Mouse (Mus musculus) lung, embryonic 14.5 days (tissue): ENCODE data around the gene Sh3bp1. TPM values are rescaled to one million over a fixed set of nuclear protein-coding genes. Genes with fewer than 3 reads are reported as not detected.

Source experiments
- ATAC-seq: fragments of 200-750 bp; cut with Nextera tagmentation; 2 replicates; pipeline ENCODE4 v1.8.0; 2017; ENCODE audit warnings: mild to moderate bottlenecking, moderate TSS enrichment, moderate library complexity; ENCODE audit not compliant: insufficient read depth
- DNase-seq: peaks from one replicate; pipeline ENCODE4 v3.0.0-alpha.2; 2015
- H3K27ac ChIP-seq: fragments of 300-500 bp; sonication (generic); 2 replicates; pipeline ENCODE4 v1.5.1; 2014; ENCODE audit warnings: low read depth, mild to moderate bottlenecking, moderate library complexity
- H3K27me3 ChIP-seq: fragments of 300-500 bp; sonication (generic); 2 replicates; pipeline ENCODE4 v1.6.1; 2014; ENCODE audit warnings: low read length, control low read depth; ENCODE audit not compliant: insufficient read depth
- H3K36me3 ChIP-seq: fragments of 300-500 bp; sonication (generic); 2 replicates; pipeline ENCODE4 v1.6.1; 2014; ENCODE audit warnings: control low read depth; ENCODE audit not compliant: insufficient read depth
- H3K4me1 ChIP-seq: fragments of 300-500 bp; sonication (generic); 2 replicates; pipeline ENCODE4 v1.6.1; 2014; ENCODE audit warnings: antibody characterized with exemption, control low read depth; ENCODE audit not compliant: insufficient read depth
- H3K4me2 ChIP-seq: fragments of 300-500 bp; sonication (generic); 2 replicates; pipeline ENCODE4 v1.6.1; 2014; ENCODE audit warnings: mild to moderate bottlenecking
- H3K4me3 ChIP-seq: fragments of 300-500 bp; sonication (generic); 2 replicates; pipeline ENCODE4 v1.5.1; 2014; ENCODE audit warnings: low read depth, low read length
- H3K9ac ChIP-seq: fragments of 300-500 bp; sonication (generic); 2 replicates; pipeline ENCODE4 v1.6.1; 2014
- H3K9me3 ChIP-seq: fragments of 300-500 bp; sonication (generic); 2 replicates; pipeline ENCODE4 v1.6.1; 2016; ENCODE audit warnings: low read depth, low read length, control low read depth
- CTCF ChIP-seq: IDR thresholded peaks from 2 replicates; pipeline ENCODE4 v1.5.1; 2016; ENCODE audit warnings: antibody characterized with exemption, low read depth
- WGBS: fragments of 180-500 bp; shearing (Covaris S2); extraction: QIAGEN DNeasy Blood & Tissue Kit; methylation state at CpG from one replicate; pipeline ENCODE4 v1.1.7; 2014; 5-methylcytosine and 5-hydroxymethylcytosine counted together
- microRNA-seq: library from miRNA; unstranded; fragments of <30 nt; microRNA quantifications from one replicate; pipeline ENCODE4, GENCODE M21; 2016; ENCODE audit warnings: borderline number of aligned reads
- polyA plus RNA-seq: library from polyadenylated mRNA; unstranded; fragments of >200 nt; fragmentation: Nextera tagmentation; extraction: Ambion mirVana; gene quantifications from 2 replicates; pipeline ENCODE4 v1.2.1, GENCODE M21; 2014

The Sh3bp1 gene
- polyA plus RNA-seq, 1 experiment from 2014 or later, result 43.9 TPM

DNA sequence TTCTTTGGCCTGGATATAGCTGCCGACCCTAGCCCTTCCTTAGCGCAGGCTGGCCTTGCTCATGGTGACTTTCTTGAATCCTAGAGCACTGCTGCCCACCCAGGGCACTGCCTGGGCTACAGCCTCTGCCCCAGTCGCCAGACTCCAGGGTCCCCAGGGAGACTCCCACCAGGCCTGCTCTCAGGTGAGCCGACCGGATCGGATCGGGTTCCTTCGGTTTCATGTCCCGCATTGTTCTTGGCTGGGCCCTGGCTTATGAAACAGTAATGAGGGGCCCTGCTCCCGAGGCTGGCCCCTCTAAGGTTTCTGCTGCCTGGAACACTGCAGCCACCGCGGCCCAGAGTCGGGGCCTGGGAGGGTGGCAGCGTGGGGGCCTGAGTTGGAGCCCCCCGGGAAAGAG, 57.5 kb downstream of the Sh3bp1 start:
- no peak for ATAC-seq
- no peak overlapping the region for H3K4me2 ChIP-seq

DNA sequence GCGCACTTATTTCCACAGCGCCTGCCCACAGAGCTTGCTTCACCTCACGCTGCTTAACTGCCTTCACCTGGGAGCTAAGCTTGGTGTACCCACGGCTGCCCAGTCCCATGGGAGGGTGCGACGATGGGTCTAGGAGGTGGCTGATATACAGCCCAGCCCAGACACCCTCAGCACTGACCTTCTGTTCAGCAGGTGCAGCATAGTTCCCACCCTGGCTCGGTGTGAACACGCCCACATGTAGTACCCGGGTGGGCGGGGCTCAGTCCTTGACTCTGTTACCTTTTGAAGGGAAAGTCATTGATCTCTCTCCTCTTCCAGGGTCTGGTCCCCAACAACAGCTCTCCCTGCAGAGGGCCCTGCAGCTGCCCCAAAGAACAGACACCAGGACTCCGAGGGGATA, 60.0 kb downstream of the Sh3bp1 start:
- Histone ChIP-seq H3K4me3 (no peak overlapping the region), H3K4me2 (no peak overlapping the region), H3K9me3 (no peaks in the 10 kb centered on the region), H3K4me1 (no peaks in the 10 kb centered on the region), H3K9ac (no peak overlapping the region), H3K27ac (no peak overlapping the region), H3K36me3 (no peaks in the 10 kb centered on the region), H3K27me3 (no peaks in the 10 kb centered on the region)
- no peak for ATAC-seq
- 79% methylated on average over 11 of the region's 11 CpGs for WGBS
- DNase-seq, result no peak
- no peak for TF ChIP-seq CTCF

More for the DNA sequence above, 57.5 kb downstream of the Sh3bp1 start:
- no peaks in the 10 kb centered on the region for H3K36me3 ChIP-seq
- H3K9ac ChIP-seq, result no peak overlapping the region
- no peaks in the 10 kb centered on the region for H3K4me1 ChIP-seq
- no peak overlapping the region for H3K4me3 ChIP-seq
- WGBS, result 39% methylated on average over 15 of the region's 15 CpGs
- no peaks in the 10 kb centered on the region for H3K27me3 ChIP-seq
- DNase-seq, result no peak
- no peaks in the 10 kb centered on the region for H3K9me3 ChIP-seq
- TF ChIP-seq CTCF, result no peak
- H3K27ac ChIP-seq, result no peak overlapping the region; the same call in 1 of the 2 replicates

DNA sequence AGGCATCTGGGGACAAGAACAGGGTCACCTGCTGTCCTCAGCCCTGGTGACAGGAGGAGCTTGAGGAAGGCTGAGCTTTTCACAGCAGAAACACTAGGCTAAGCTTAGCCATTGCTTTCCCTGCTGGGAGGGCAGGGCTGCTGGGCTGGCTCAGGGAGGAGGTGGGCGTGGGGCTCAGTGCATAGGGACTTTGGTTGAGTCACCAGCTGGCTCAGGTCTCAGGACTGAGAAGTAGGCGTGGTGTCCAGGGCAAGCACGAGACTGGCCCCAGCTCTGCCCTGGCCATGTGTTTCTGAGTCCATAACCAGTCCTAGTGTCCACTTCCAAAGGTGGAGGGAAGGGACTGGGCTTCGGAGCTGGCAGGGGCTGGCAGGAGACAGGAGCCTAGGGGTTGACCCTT, 60.5 kb downstream of the Sh3bp1 start:
- Histone ChIP-seq H3K4me2 (no peak overlapping the region), H3K36me3 (no peaks in the 10 kb centered on the region), H3K9ac (no peak overlapping the region), H3K4me1 (no peaks in the 10 kb centered on the region), H3K9me3 (no peaks in the 10 kb centered on the region), H3K4me3 (no peak overlapping the region), H3K27me3 (no peaks in the 10 kb centered on the region), H3K27ac (no peak overlapping the region)
- no peak for TF ChIP-seq CTCF
- DNase-seq, result no peak
- 67% methylated on average over 4 of the region's 4 CpGs for WGBS
- no peak for ATAC-seq

Small RNA genes lying within 50 kb of the gene (microRNA-seq; reads per million reads assigned to microRNA genes)
- not detected for gene Mir6955

Other genes starting within 250 kb of the Sh3bp1 start
- gene Elfn2, start 181.0 kb upstream of the Sh3bp1 start, polyA plus RNA-seq, result 0.03 and 0.08 TPM in 2 replicates
- gene Mfng, start 126.3 kb upstream of the Sh3bp1 start, polyA plus RNA-seq, result 28.7 and 34.3 TPM in 2 replicates
- 7.8 and 8.5 TPM in 2 replicates for gene Card10, start 96.7 kb upstream of the Sh3bp1 start, polyA plus RNA-seq
- gene Cdc42ep1, start 57.1 kb upstream of the Sh3bp1 start, polyA plus RNA-seq, result 93.2 and 101 TPM in 2 replicates
- gene Lgals2, start 44.2 kb upstream of the Sh3bp1 start, polyA plus RNA-seq, result 0.34 TPM in 1 of 2 replicates, not detected in the other
- gene Gga1, start 22.6 kb upstream of the Sh3bp1 start, polyA plus RNA-seq, result 50.9 and 57.0 TPM in 2 replicates
- gene Gm49510, start 101 bp upstream of the Sh3bp1 start, polyA plus RNA-seq, result 0.18 and 0.70 TPM in 2 replicates
- 17.9 and 21.9 TPM in 2 replicates for gene Pdxp, start 14.2 kb downstream of the Sh3bp1 start, polyA plus RNA-seq
- gene Lgals1, start 27.0 kb downstream of the Sh3bp1 start, polyA plus RNA-seq, result 799 and 855 TPM in 2 replicates
- gene Nol12, start 35.2 kb downstream of the Sh3bp1 start, polyA plus RNA-seq, result 52.8 and 57.4 TPM in 2 replicates
- gene Triobp, start 48.0 kb downstream of the Sh3bp1 start, polyA plus RNA-seq, result 47.5 and 49.2 TPM in 2 replicates
- 201 and 209 TPM in 2 replicates for gene H1f0, start 128.7 kb downstream of the Sh3bp1 start, polyA plus RNA-seq
- not detected in 2 replicates for gene Galr3, start 142.1 kb downstream of the Sh3bp1 start, polyA plus RNA-seq
- gene Ankrd54, start 163.1 kb downstream of the Sh3bp1 start, polyA plus RNA-seq, result 54.4 and 55.4 TPM in 2 replicates
- gene Eif3l, start 175.4 kb downstream of the Sh3bp1 start, polyA plus RNA-seq, result 243 and 249 TPM in 2 replicates
- gene Micall1, start 209.1 kb downstream of the Sh3bp1 start, polyA plus RNA-seq, result 7.5 and 9.0 TPM in 2 replicates
- 315 and 325 TPM in 2 replicates for gene Polr2f, start 241.2 kb downstream of the Sh3bp1 start, polyA plus RNA-seq
- 6.0 and 7.1 TPM in 2 replicates for gene 1700088E04Rik, start 241.5 kb downstream of the Sh3bp1 start, polyA plus RNA-seq